Mouse (Mus musculus) c-Kit-positive CD71-negative TER-119-negative erythroid progenitor cells, embryonic 14.5 days (primary cell): ENCODE results near the gene Psmb3.

Source experiments
- DNase-seq: peaks from one replicate; pipeline ENCODE4 v3.0.0-alpha.2; 2013; ENCODE audit warnings: low read depth

The Psmb3 gene

DNA sequence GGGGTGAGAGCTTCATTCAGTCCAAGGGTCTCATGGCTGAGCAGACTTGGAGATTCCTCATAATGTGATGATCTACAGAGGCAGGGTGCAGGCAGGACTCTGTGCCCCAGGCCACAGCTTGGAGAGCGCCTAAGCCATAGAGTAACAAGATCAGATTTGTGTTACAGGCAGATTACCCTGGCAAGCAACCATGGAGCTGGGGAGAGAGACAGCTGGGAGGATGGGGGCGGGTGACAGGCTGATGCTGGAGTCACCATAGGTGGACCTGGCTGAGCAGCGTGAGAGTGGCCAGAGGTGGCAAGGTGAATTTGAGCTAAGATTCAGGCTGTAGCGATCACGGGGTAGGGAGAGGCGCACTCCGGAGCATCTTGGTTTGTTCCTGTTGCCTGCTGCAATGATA, 35.0 kb upstream of the Psmb3 start:
- DNase-seq = no peak

GRCm38 (mm10) chr11:97669268-97669667, 33.9 kb upstream of the Psmb3 start:
- no peak for DNase-seq

- no peak for DNase-seq
Measured at GRCm38 (mm10) chr11:97669829-97670228, 33.4 kb upstream of the Psmb3 start.

DNA sequence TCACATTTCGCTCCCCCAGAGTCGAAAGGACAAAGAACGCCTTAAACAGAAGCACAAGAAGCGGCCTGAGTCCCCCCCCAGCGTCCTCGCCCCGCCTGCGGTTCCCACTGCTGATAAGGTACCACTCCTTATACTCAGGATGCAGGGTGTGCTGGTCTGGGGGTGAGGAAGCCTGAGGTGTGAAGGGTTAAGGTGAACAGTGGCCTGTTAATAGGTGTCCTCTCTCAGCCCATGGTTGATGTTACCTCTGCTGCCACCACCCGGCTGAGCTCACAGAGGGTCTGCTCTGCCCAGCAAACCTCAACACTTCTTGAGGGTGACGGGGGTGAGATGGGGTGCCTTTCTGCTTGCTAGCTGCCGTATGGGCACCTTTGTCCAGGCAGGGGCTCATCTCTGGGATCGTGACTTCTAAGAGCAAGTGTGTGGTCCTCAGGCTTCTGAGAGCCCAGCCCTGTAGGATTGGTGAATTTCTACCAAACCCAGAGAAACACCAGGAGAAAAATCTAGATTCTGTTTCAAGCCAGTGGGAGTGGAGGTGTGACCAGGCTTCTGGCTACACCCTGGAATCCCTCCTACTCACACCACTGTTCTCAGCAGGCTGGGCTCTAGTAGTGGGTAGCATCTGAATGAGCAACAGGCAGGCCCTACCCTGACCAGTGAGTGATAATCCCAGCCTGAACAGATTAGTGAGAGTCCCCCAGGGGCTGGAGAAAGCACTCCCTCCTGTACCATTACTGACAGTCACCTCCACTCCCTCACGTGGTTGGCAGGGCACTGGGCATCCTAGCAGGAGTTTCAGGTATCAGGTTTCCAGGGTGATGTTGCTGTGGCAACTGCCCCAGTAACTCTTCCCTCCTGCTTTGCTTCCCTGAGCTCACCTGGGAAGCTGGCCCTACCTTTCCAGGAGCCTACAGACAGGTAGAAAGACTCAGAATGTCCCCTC, 32.7 kb upstream of the Psmb3 start:
- no peak for DNase-seq

- no peak for DNase-seq
Measured at GRCm38 (mm10) chr11:97671177-97671527, 32.0 kb upstream of the Psmb3 start.

- DNase-seq = no peak
Measured at GRCm38 (mm10) chr11:97673148-97673547, 30.1 kb upstream of the Psmb3 start.

DNA sequence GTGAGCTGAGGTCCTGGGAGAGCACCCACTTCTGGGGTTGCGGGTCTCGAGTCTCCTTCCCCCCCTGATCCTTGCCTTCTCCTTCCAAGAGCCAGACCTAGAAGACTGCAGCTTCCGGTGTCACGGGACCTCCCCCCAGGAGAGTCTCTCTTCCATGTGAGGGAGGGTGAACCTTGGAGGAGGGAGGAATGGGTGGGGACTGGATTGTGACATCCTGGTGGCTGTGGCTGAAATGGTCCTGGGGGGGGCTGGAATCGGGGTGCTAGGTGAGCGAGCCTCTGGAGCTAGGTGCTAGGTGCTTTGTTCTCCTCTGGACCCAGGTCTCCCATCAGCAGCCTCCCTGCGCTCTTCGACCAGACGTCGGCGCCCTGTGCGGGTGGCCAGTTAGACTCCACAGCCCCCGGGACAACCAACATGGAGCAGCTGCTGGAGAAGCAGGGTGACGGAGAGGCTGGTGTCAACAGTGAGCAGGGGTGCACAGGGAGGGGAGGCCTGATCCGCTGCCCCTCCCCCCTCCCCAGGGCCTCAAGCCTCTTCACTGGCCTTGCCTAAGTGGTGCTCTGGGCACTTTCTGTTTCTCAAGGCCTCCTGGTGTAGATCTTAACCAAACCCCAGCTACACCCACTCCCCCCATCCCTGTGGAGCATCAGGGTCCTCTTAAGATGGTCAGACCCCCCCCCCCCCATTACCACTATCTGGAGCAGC, 27.0 kb upstream of the Psmb3 start:
- DNase-seq = no peak

DNA sequence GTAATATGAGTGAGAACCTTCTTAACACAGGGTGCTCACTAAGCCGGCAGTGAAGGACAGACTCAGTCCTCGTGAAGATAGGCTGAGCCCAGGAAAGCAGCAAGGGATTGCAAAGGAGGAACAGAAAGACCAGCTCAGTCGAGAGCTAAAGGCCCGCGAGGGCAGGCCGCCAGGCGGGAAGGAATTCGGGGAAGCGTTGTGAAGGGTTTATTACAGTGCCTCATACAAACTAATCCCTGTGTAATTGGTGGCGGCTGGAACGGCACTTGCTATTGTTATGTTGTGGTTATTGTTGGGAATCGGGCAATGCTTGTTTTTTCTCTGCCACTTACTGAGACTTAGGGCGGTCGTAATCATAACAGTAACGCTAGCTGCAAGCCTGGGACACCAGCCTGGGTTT, 25.8 kb upstream of the Psmb3 start:
- DNase-seq = no peak

DNA sequence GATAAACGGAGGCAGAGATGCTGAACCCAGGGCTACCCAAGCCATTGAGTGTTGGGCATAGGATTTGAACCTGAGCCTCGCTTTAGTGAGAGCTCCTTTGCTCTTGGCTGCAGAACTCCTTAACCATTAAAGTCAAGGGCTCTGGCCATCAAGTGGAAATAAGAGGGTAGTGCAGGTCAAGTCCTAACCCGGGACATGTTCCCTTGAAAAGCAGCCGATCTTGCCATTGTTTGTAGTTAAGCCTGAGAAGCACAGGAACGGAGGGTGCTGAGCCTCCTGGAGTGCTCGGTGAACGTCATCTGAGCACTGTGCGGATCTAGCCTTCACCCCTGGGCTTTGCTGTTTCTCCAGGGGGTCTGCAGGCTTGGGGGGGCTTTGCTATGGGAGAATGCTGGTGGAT, 25.4 kb upstream of the Psmb3 start:
- DNase-seq = no peak

GRCm38 (mm10) chr11:97678301-97678700, 24.9 kb upstream of the Psmb3 start:
- DNase-seq = no peak

DNA sequence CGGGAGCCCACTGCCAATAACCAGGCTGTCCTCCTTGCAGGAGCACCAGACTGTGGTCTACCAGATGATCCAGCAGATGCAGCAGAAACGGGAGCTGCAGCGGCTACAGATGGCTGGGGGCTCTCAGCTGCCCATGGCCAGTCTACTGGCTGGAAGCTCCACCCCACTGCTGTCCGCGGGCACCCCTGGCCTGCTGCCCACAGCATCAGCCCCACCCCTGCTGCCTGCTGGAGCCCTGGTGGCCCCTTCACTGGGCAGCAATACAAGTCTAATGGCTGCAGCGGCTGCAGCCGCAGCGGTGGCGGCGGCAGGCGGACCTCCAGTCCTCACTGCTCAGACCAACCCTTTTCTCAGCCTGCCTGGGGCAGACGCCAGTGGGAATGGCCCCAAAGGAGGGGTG, 22.8 kb upstream of the Psmb3 start:
- no peak for DNase-seq

- no peak for DNase-seq
Measured at GRCm38 (mm10) chr11:97682504-97683055, 20.6 kb upstream of the Psmb3 start.

- DNase-seq = no peak
Measured at GRCm38 (mm10) chr11:97684063-97684680, 19.0 kb upstream of the Psmb3 start.

- no peak for DNase-seq
Measured at GRCm38 (mm10) chr11:97684766-97685165, 18.4 kb upstream of the Psmb3 start.

GRCm38 (mm10) chr11:97685613-97686321, 17.4 kb upstream of the Psmb3 start, which contains the start of gene Cisd3:
Gene Cisd3 (plus strand): TSS chr11:97685826.
- no peak for DNase-seq

DNA sequence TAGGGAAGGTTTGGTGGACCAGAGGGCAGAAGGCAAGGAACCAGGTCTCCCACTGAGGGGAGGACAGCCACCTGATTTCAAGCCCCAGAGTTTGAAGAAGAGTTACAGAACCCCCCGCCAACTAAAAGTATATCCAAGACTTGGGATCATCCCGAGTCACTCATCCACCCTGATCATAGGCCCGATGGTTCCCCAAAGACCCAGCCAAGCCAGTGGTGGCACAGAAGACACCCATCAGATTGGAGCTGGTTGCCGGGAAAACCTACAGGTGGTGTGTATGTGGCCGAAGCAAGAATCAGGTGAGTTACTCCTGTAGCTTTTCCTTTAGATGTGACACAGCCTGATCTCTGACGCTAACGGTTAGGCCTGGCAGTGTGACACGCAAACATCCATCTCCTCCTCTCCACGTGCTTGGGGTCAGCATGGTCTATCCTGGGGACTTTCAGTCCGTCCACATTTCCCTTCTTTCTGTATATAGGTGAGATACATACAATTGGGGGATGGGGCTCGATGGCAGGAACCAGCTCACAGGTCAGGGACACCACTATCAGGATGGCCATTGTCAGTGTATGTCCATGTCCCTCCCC, 16.8 kb upstream of the Psmb3 start:
- DNase-seq = no peak

- DNase-seq = no peak
Measured at GRCm38 (mm10) chr11:97687061-97687460, 16.1 kb upstream of the Psmb3 start.

DNA sequence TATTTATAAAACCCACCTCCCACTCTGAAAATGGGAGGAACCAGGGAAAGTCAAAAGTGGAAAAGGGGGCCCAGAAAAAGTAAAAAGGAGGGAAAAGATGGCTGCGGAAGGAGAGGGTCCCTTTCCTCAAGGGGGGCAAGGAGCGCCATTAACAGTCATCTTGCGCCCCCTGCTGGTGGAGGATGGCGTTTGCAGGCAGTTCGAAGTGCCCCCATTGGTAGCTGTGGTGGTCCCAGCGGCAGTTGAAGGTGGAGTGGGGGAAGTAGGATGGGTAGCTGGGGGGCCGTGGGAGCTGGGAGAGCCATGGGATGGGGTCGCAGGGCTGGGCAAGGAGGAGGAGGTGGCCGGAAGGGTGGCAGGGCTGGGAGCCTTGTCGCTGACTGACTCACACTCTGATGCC, 13.3 kb upstream of the Psmb3 start:
- DNase-seq = no peak

- DNase-seq = no peak
Measured at GRCm38 (mm10) chr11:97694435-97694834, 8.8 kb upstream of the Psmb3 start.

DNA sequence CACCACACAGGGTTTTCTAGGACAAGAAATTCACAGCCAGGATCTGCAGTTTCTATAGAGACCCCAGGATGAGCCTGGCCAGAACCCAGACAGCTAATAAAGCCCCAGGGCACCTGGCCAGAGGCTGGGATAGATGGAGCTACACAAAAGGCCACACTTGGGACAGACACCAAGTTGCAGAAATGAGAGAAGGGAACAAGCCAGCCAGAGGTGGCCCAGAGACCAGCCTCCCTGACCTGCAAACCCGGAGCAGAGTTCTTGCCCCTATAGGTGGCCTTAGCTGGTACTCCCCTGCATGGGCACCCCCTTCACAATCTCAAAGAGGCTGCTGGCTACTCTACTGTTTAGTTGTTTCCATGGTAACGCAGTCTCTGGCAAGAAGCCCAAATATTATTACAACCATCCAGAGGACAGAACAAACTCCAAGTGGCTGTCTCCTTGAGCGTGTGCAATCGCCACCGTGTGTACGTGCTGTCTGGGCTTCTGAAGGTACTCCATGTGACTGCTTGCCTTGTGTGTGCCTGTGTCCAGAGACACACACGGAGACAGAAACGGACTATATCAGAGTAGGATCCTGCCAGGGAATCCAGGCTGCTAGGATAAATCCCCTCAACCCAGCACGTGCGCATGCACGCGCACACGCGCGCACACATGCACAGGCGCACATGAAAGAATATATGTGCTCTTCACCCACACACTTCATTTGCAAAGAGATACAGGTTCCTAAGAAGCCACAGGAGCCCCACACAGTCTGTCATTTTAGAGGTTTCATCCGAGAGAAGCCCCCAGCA, 8.1 kb upstream of the Psmb3 start:
- no peak for DNase-seq
